Mouse (Mus musculus): Measurements from ENCODE around the gene Otop1.

The Otop1 gene

GRCm38 (mm10) chr5:38275771-38276170 lies at the start of gene Otop1:
Otop1 (plus strand) TSS chr5:38275972.
- DNase-seq (ENCODE audit: low spot score): no peak

GRCm38 (mm10) chr5:38235422-38235821 lies 40.4 kb upstream of the Otop1 start:
- peak; percentile 55 for DNase-seq (ENCODE audit: low spot score)

- no peak for DNase-seq (ENCODE audit: low spot score)
These were observed 39.1 kb upstream of the Otop1 start for GRCm38 (mm10) chr5:38236627-38237026.

- DNase-seq (ENCODE audit: low spot score): no peak
These were observed 34.9 kb upstream of the Otop1 start for GRCm38 (mm10) chr5:38240727-38241472.

- no peak for DNase-seq (ENCODE audit: low spot score)
These were observed 34.3 kb upstream of the Otop1 start for GRCm38 (mm10) chr5:38241473-38241834.

GRCm38 (mm10) chr5:38241966-38242365 lies 33.8 kb upstream of the Otop1 start:
- no peak for DNase-seq (ENCODE audit: low spot score)

- no peak for DNase-seq (ENCODE audit: low spot score)
These were observed 20.6 kb upstream of the Otop1 start for GRCm38 (mm10) chr5:38255195-38255594.

- DNase-seq (ENCODE audit: low spot score): no peak
These were observed 20.1 kb upstream of the Otop1 start for GRCm38 (mm10) chr5:38255644-38256043.

- DNase-seq (ENCODE audit: low spot score): no peak
These were observed 19.2 kb upstream of the Otop1 start for GRCm38 (mm10) chr5:38256551-38256950.

- DNase-seq (ENCODE audit: low spot score): no peak
These were observed 17.6 kb upstream of the Otop1 start for GRCm38 (mm10) chr5:38258034-38258772.

- DNase-seq (ENCODE audit: low spot score): no peak
These were observed 17.0 kb upstream of the Otop1 start for GRCm38 (mm10) chr5:38258773-38259146.

- DNase-seq (ENCODE audit: low spot score): no peak
These were observed 16.2 kb upstream of the Otop1 start for GRCm38 (mm10) chr5:38259455-38260106.

GRCm38 (mm10) chr5:38260107-38260682 lies 15.6 kb upstream of the Otop1 start, which contains the start of gene Tmem128:
Tmem128 (plus strand) TSS chr5:38260185.
- peak; percentile 61 for DNase-seq (ENCODE audit: low spot score)

- DNase-seq (ENCODE audit: low spot score): no peak
These were observed 4.8 kb upstream of the Otop1 start for GRCm38 (mm10) chr5:38270942-38271341.

- DNase-seq (ENCODE audit: low spot score): no peak
These were observed 1.9 kb upstream of the Otop1 start for GRCm38 (mm10) chr5:38273831-38274230.

- no peak for DNase-seq (ENCODE audit: low spot score)
These were observed 679 bp downstream of the Otop1 start for GRCm38 (mm10) chr5:38276451-38276850.

- no peak for DNase-seq (ENCODE audit: low spot score)
These were observed 1.5 kb downstream of the Otop1 start for GRCm38 (mm10) chr5:38277098-38277866.

- no peak for DNase-seq (ENCODE audit: low spot score)
These were observed 2.3 kb downstream of the Otop1 start for GRCm38 (mm10) chr5:38277936-38278600.

GRCm38 (mm10) chr5:38280075-38280474 lies 4.3 kb downstream of the Otop1 start:
- DNase-seq (ENCODE audit: low spot score): no peak

GRCm38 (mm10) chr5:38285724-38286123 lies 10.0 kb downstream of the Otop1 start:
- no peak for DNase-seq (ENCODE audit: low spot score)

GRCm38 (mm10) chr5:38288476-38288875 lies 12.7 kb downstream of the Otop1 start:
- no peak for DNase-seq (ENCODE audit: low spot score)

Measured in layer of hippocampus, adult 11-12 months (tissue).